8 mouse cellular contexts compared by ENCODE assay signal in genomic region chr15:86182646-86183045, GRCm38 (mm10). TPM values are rescaled to one million over a fixed set of nuclear protein-coding genes. Genes with fewer than 3 reads are reported as not detected.
DNase-seq lines count a peak whose midpoint lies in the region; ATAC-seq and TF ChIP-seq lines count a peak whose summit lies in the region.

No protein-coding gene starts in this region.

- 0 out of 2 replicates have a peak overlapping the region, but pooled peaks have one; percentile 56 for H3K27ac ChIP-seq in forebrain, embryonic 12.5 days
- no peak overlapping the region for H3K27ac ChIP-seq in forebrain, embryonic 11.5 days (ENCODE audit: low read depth, low read length)
- H3K27ac ChIP-seq in embryonic facial prominence, embryonic 12.5 days = 0 out of 2 replicates have a peak overlapping the region, but pooled peaks have one; percentile 36
- 0 out of 2 replicates have a peak overlapping the region, but pooled peaks have one; percentile 16 for H3K27ac ChIP-seq in intestine, embryonic 14.5 days (ENCODE audit: low read depth)
- 0 out of 2 replicates have a peak overlapping the region, but pooled peaks have one; percentile 20 for H3K27ac ChIP-seq in stomach, postnatal 0 days (replicated peaks)

- 59% methylated on average over 13 of the region's 13 CpGs for WGBS in forebrain, embryonic 12.5 days
- WGBS in forebrain, embryonic 11.5 days = 69% methylated on average over 13 of the region's 13 CpGs
- WGBS in embryonic facial prominence, embryonic 12.5 days = 62% methylated on average over 13 of the region's 13 CpGs
- 62% methylated on average over 13 of the region's 13 CpGs for WGBS in intestine, embryonic 14.5 days
- 51% methylated on average over 13 of the region's 13 CpGs for WGBS in stomach, postnatal 0 days

- DNase-seq in forebrain, embryonic 11.5 days (ENCODE audit: low spot score) = no peak
- DNase-seq in B cell, adult 2 months = peak; percentile 89 to 92
- DNase-seq in intestine, embryonic 14.5 days (ENCODE audit: low spot score) = no peak
- DNase-seq in lung, postnatal 4 days = peak; percentile 79 to 81
- no peak for DNase-seq in stomach, postnatal 0 days (ENCODE audit: low spot score)

- H3K27me3 ChIP-seq in forebrain, embryonic 12.5 days = peaks cover 9% of the 10 kb centered on the region; the same call in 1 of the 2 replicates
- H3K27me3 ChIP-seq in forebrain, embryonic 11.5 days (ENCODE audit: control insufficient read depth, insufficient read depth, low read length) = 0 out of 2 replicates have a peak, but pooled peaks cover 4% of the 10 kb centered on the region
- H3K27me3 ChIP-seq in embryonic facial prominence, embryonic 12.5 days = no peaks in the 10 kb centered on the region
- H3K27me3 ChIP-seq in intestine, embryonic 14.5 days (replicated peaks; ENCODE audit: control insufficient read depth, insufficient read depth, low read length) = no peaks in the 10 kb centered on the region
- H3K27me3 ChIP-seq in stomach, postnatal 0 days (ENCODE audit: control insufficient read depth, insufficient read depth, low read length) = no peaks in the 10 kb centered on the region

- no peaks in the 10 kb centered on the region for H3K9me3 ChIP-seq in forebrain, embryonic 12.5 days
- H3K9me3 ChIP-seq in forebrain, embryonic 11.5 days (ENCODE audit: control insufficient read depth, low read length) = no peaks in the 10 kb centered on the region
- no peaks in the 10 kb centered on the region for H3K9me3 ChIP-seq in embryonic facial prominence, embryonic 12.5 days
- H3K9me3 ChIP-seq in intestine, embryonic 14.5 days (ENCODE audit: control insufficient read depth, low read length) = no peaks in the 10 kb centered on the region
- H3K9me3 ChIP-seq in stomach, postnatal 0 days (ENCODE audit: control insufficient read depth, low read length) = no peaks in the 10 kb centered on the region

- no peak for ATAC-seq in forebrain, embryonic 12.5 days (ENCODE audit: low FRiP score)
- no peak for ATAC-seq in forebrain, embryonic 11.5 days (replicated peaks; ENCODE audit: low FRiP score)
- no peak for ATAC-seq in embryonic facial prominence, embryonic 12.5 days (ENCODE audit: insufficient number of reproducible peaks, insufficient read depth, low FRiP score, low TSS enrichment)
- no peak for ATAC-seq in intestine, embryonic 14.5 days (replicated peaks; ENCODE audit: low FRiP score, low TSS enrichment, low read depth)
- ATAC-seq in stomach, postnatal 0 days (ENCODE audit: low FRiP score, low TSS enrichment) = no peak
- ATAC-seq in erythroid progenitor cell, adult 5-6 weeks (replicated peaks; ENCODE audit: low FRiP score, poor library complexity, severe bottlenecking) = no peak

- H3K4me2 ChIP-seq in forebrain, embryonic 12.5 days = no peak overlapping the region
- no peak overlapping the region for H3K4me2 ChIP-seq in forebrain, embryonic 11.5 days (ENCODE audit: low read depth, low read length, severe bottlenecking)
- no peak overlapping the region for H3K4me2 ChIP-seq in embryonic facial prominence, embryonic 12.5 days (replicated peaks)
- H3K4me2 ChIP-seq in intestine, embryonic 14.5 days (ENCODE audit: low read length) = no peak overlapping the region
- H3K4me2 ChIP-seq in stomach, postnatal 0 days (replicated peaks; ENCODE audit: low read depth) = 0 out of 2 replicates have a peak overlapping the region, but pooled peaks have one; percentile 8

- no peaks in the 10 kb centered on the region for H3K36me3 ChIP-seq in forebrain, embryonic 12.5 days (replicated peaks)
- no peaks in the 10 kb centered on the region for H3K36me3 ChIP-seq in forebrain, embryonic 11.5 days (ENCODE audit: control insufficient read depth, insufficient read depth, low read length)
- H3K36me3 ChIP-seq in embryonic facial prominence, embryonic 12.5 days = no peaks in the 10 kb centered on the region
- H3K36me3 ChIP-seq in intestine, embryonic 14.5 days (ENCODE audit: control insufficient read depth, insufficient read depth, low read length) = no peaks in the 10 kb centered on the region
- no peaks in the 10 kb centered on the region for H3K36me3 ChIP-seq in stomach, postnatal 0 days (ENCODE audit: control insufficient read depth, insufficient read depth, low read length)

- no peak for TF ChIP-seq CTCF in stomach, postnatal 0 days (IDR thresholded peaks at IDR 0.05; ENCODE audit: low read depth)

- no peak for TF ChIP-seq EP300 in stomach, postnatal 0 days (optimal IDR thresholded peaks at IDR 0.05)

- H3K4me3 ChIP-seq in forebrain, embryonic 12.5 days (replicated peaks) = no peak overlapping the region
- H3K4me3 ChIP-seq in forebrain, embryonic 11.5 days (ENCODE audit: low read depth, low read length) = no peak overlapping the region
- no peak overlapping the region for H3K4me3 ChIP-seq in embryonic facial prominence, embryonic 12.5 days
- H3K4me3 ChIP-seq in intestine, embryonic 14.5 days (ENCODE audit: low read depth, low read length) = no peak overlapping the region
- H3K4me3 ChIP-seq in stomach, postnatal 0 days (ENCODE audit: low read depth, low read length) = no peak overlapping the region

- no peak overlapping the region for H3K9ac ChIP-seq in forebrain, embryonic 12.5 days
- no peak overlapping the region for H3K9ac ChIP-seq in forebrain, embryonic 11.5 days (ENCODE audit: low read length)
- H3K9ac ChIP-seq in embryonic facial prominence, embryonic 12.5 days = no peak overlapping the region
- H3K9ac ChIP-seq in intestine, embryonic 14.5 days (ENCODE audit: low read length) = no peak overlapping the region
- no peak overlapping the region for H3K9ac ChIP-seq in stomach, postnatal 0 days (ENCODE audit: low read length)

- peaks cover 35% of the 10 kb centered on the region for H3K4me1 ChIP-seq in forebrain, embryonic 12.5 days
- H3K4me1 ChIP-seq in forebrain, embryonic 11.5 days (replicated peaks; ENCODE audit: control insufficient read depth, insufficient read depth, low read length) = peaks cover 3% of the 10 kb centered on the region; the same call in 1 of the 2 replicates
- peaks cover 30% of the 10 kb centered on the region for H3K4me1 ChIP-seq in embryonic facial prominence, embryonic 12.5 days
- peaks cover 16% of the 10 kb centered on the region; the same call in 1 of the 2 replicates for H3K4me1 ChIP-seq in intestine, embryonic 14.5 days (replicated peaks; ENCODE audit: control insufficient read depth, insufficient read depth, low read length)
- peaks cover 6% of the 10 kb centered on the region; the same call in 1 of the 2 replicates for H3K4me1 ChIP-seq in stomach, postnatal 0 days (replicated peaks; ENCODE audit: control insufficient read depth, insufficient read depth)

RNA-seq across cellular contexts. Expression of gene Cerk, which starts 3.3 kb away (rescaled TPM):
- 24.1 and 24.9 TPM in 2 replicates for polyA plus RNA-seq in forebrain, embryonic 12.5 days (2016; fragmentation: Nextera tagmentation; extraction: Ambion mirVana)
- 17.4 and 19.1 TPM in 2 replicates for polyA plus RNA-seq in forebrain, embryonic 11.5 days (2014; fragmentation: Nextera tagmentation; extraction: Ambion mirVana)
- polyA plus RNA-seq in embryonic facial prominence, embryonic 12.5 days (2016; fragmentation: Nextera tagmentation; extraction: Ambion mirVana) = 20.5 and 22.8 TPM in 2 replicates
- polyA plus RNA-seq in intestine, embryonic 14.5 days (2014; fragmentation: Nextera tagmentation; extraction: Ambion mirVana) = 11.5 and 11.7 TPM in 2 replicates
- polyA plus RNA-seq in stomach, postnatal 0 days (2015; fragmentation: Nextera tagmentation; extraction: Ambion mirVana) = 4.6 and 5.2 TPM in 2 replicates
- 7.9 and 10.1 TPM in 2 replicates for total RNA-seq in erythroid progenitor cell, adult 5-6 weeks (2015; ENCODE audit: low replicate concordance)
- total RNA-seq in erythroid progenitor cell, adult 5-6 weeks (2017; ENCODE audit: low replicate concordance) = 5.5 and 10.0 TPM in 2 replicates

RNA-seq across cellular contexts. Expression of gene Tbc1d22a, which starts 31.6 kb away (rescaled TPM):
- 9.1 and 9.4 TPM in 2 replicates for polyA plus RNA-seq in forebrain, embryonic 12.5 days (2016; fragmentation: Nextera tagmentation; extraction: Ambion mirVana)
- polyA plus RNA-seq in forebrain, embryonic 11.5 days (2014; fragmentation: Nextera tagmentation; extraction: Ambion mirVana) = 8.7 and 9.3 TPM in 2 replicates
- polyA plus RNA-seq in embryonic facial prominence, embryonic 12.5 days (2016; fragmentation: Nextera tagmentation; extraction: Ambion mirVana) = 11.7 and 13.0 TPM in 2 replicates
- 9.6 and 10.3 TPM in 2 replicates for polyA plus RNA-seq in intestine, embryonic 14.5 days (2014; fragmentation: Nextera tagmentation; extraction: Ambion mirVana)
- 8.7 TPM in 2 replicates for polyA plus RNA-seq in stomach, postnatal 0 days (2015; fragmentation: Nextera tagmentation; extraction: Ambion mirVana)
- 7.6 and 9.2 TPM in 2 replicates for total RNA-seq in erythroid progenitor cell, adult 5-6 weeks (2015; ENCODE audit: low replicate concordance)
- 8.2 and 12.9 TPM in 2 replicates for total RNA-seq in erythroid progenitor cell, adult 5-6 weeks (2017; ENCODE audit: low replicate concordance)

Comparison
In these comparisons a context has a peak if more than half of its experiments do, and no peak if none do; other contexts are left out.
1. DNase-seq: peak in B cell, adult 2 months (2 of 2) and lung, postnatal 4 days (2 of 2); none in forebrain, embryonic 11.5 days (single experiment), intestine, embryonic 14.5 days (single experiment) and stomach, postnatal 0 days (single experiment).